ENCODE assay signal across 7 mouse cellular contexts in the genomic region with DNA sequence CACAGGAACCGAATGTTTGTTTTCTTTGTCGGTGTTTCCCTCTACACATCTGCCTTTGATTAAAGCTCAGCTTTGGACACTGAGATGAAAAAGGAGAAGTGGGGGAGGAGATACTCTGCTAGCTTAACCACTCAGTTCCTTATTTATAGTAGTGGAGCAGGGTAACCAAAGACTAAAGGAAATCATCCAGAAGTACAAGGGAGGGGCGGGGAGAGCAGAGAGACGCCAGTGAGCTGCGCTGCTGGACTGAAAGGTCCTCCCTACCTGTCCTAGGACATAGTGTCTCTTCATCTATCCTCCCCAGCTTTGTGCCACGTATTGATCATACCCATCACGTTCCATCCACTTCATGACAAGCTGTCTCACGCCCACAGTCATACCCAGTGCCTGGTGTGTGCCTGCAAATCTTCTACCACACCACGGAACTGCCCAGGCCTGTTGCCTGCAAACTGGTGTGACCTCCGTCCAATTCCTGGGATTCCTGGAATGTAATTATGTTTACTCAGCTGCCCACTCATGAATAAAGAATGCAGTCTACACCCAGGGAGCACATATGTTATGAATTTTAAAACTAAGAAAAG.
DNase-seq lines count a peak whose midpoint lies in the region; ATAC-seq and TF ChIP-seq lines count a peak whose summit lies in the region.

No protein-coding gene starts in this region.

- no peaks in the 10 kb centered on the region for H3K27me3 ChIP-seq in embryonic facial prominence, embryonic 15.5 days
- no peaks in the 10 kb centered on the region for H3K27me3 ChIP-seq in limb, embryonic 10.5 days (ENCODE audit: low read depth, poor library complexity, severe bottlenecking)
- no peaks in the 10 kb centered on the region for H3K27me3 ChIP-seq in myocyte (ENCODE audit: control insufficient read depth, insufficient read depth, insufficient read length)

- no peak overlapping the region for H3ac ChIP-seq in myocyte (ENCODE audit: control insufficient read depth, insufficient read length)

- peak; percentile 85 for DNase-seq in 416B (ENCODE audit: low read depth)
- peak; percentile 30 for DNase-seq in CD4-positive, CD25-positive, alpha-beta regulatory T cell, adult 2 months (ENCODE audit: low read depth, low spot score)
- peak; percentile 54 for DNase-seq in limb, embryonic 10.5 days (ENCODE audit: low spot score)
- no peak for DNase-seq in ovary, postnatal 36 days (ENCODE audit: low spot score)
- no peak for DNase-seq in frontal cortex, postnatal 14 days (ENCODE audit: low spot score in 2 of 2)

- H3K4me3 ChIP-seq in embryonic facial prominence, embryonic 15.5 days (replicated peaks) = no peak overlapping the region
- peak overlapping the region; percentile 23 for H3K4me3 ChIP-seq in limb, embryonic 10.5 days
- H3K4me3 ChIP-seq in myocyte = no peak overlapping the region

- peaks cover 6% of the 10 kb centered on the region; the same call in 1 of the 2 replicates for H3K4me1 ChIP-seq in embryonic facial prominence, embryonic 15.5 days
- H3K4me1 ChIP-seq in limb, embryonic 10.5 days = peaks cover 19% of the 10 kb centered on the region

- no peak overlapping the region for H3K4me2 ChIP-seq in embryonic facial prominence, embryonic 15.5 days (replicated peaks)
- H3K4me2 ChIP-seq in myocyte (ENCODE audit: low read depth) = peak overlapping the region; percentile 63

- no peaks in the 10 kb centered on the region for H3K36me3 ChIP-seq in embryonic facial prominence, embryonic 15.5 days
- H3K36me3 ChIP-seq in limb, embryonic 10.5 days = no peaks in the 10 kb centered on the region
- H3K36me3 ChIP-seq in myocyte (ENCODE audit: control insufficient read depth, insufficient read depth) = no peaks in the 10 kb centered on the region

- no peaks in the 10 kb centered on the region for H3K9me3 ChIP-seq in embryonic facial prominence, embryonic 15.5 days (replicated peaks)
- H3K9me3 ChIP-seq in limb, embryonic 10.5 days (replicated peaks) = no peaks in the 10 kb centered on the region

- WGBS in embryonic facial prominence, embryonic 15.5 days = 19% methylated on average over 10 of the region's 10 CpGs
- WGBS in limb, embryonic 10.5 days = 34% methylated on average over 10 of the region's 10 CpGs

- no peaks in the 10 kb centered on the region for H3K79me2 ChIP-seq in myocyte (ENCODE audit: control insufficient read depth, insufficient read depth)

- no peak overlapping the region for H3K9ac ChIP-seq in embryonic facial prominence, embryonic 15.5 days

- peak overlapping the region; percentile 71 for H3K27ac ChIP-seq in embryonic facial prominence, embryonic 15.5 days (replicated peaks)
- H3K27ac ChIP-seq in limb, embryonic 10.5 days = peak overlapping the region; percentile 77

- TF ChIP-seq POLR2A in myocyte (IDR thresholded peaks at IDR 0.05; ENCODE audit: insufficient read length, low read depth) = no peak

- peak; percentile 77 for ATAC-seq in embryonic facial prominence, embryonic 15.5 days (ENCODE audit: insufficient number of reproducible peaks, low FRiP score, low TSS enrichment, low read depth)

TF ChIP-seq in myocyte, 11 proteins besides CTCF, POLR2A, EP300 and RAD21:
- TF ChIP-seq MAX (IDR thresholded peaks at IDR 0.05; ENCODE audit: low read depth) = no peak
- peak in 2 of 3 experiments; percentile 50 to 72 for TF ChIP-seq MYOD1 (IDR thresholded peaks at IDR 0.05; ENCODE audit: control insufficient read depth in 1 of 3, insufficient read length in 2 of 3, low read depth in 2 of 3)
- TF ChIP-seq MYOG (IDR thresholded peaks at IDR 0.05; ENCODE audit: control insufficient read depth in 1 of 3, insufficient read depth in 1 of 3, insufficient read length in 2 of 3, low read depth in 2 of 3) = peak in 2 of 3 experiments; percentile 29 to 71
- peak; percentile 46 for TF ChIP-seq TCF12 (IDR thresholded peaks at IDR 0.05; ENCODE audit: insufficient read depth, poor library complexity, severe bottlenecking)
TF ChIP-seq in myocyte: peak in this region for 3.

Comparison
In these comparisons a context has a peak if more than half of its experiments do, and no peak if none do; other contexts are left out.
1. DNase-seq: peak in 416B (single experiment), CD4-positive, CD25-positive, alpha-beta regulatory T cell, adult 2 months (single experiment) and limb, embryonic 10.5 days (single experiment); none in ovary, postnatal 36 days (single experiment) and frontal cortex, postnatal 14 days (0 of 2).